ENCODE assay signal across 22 mouse cellular contexts in the genomic region with DNA sequence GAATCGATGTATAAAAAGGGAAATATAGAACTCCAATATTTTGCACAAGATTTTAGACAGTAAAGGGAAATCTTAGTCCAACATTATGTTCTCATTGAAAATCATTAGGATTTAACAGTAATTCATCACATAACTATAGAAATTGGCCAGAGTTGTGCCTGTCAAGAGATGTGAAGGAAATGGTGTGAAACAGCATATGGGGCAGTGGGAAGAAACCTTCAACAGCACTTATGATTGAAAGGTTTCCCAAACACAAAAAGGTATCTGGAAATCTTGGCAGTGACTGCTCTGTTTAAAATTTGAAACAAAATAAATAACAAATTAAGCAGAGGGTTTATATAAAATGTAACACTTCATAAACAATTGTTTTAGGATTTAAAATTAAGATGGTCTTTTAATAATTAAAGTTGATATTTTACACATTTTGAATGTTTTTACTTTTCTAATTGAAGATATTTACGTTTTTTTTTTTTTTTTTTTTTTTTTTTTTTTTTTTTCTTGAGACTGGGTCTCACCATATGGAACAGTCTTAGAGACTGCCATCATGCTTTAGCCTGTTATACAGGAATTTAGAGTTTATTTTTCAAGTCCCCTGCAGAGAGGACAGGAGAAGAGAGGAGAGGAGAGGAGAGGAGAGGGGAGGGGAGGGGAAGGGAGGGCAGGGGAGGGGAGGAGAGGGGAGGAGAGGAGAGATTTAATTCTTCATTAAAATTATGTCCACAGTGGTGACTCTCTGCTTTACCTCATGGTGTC.
"Had no signal": no experiment of that assay in that cellular context is flagged by ENCODE, and none has a peak within 500 bp of the region (broad histone marks: within the 10 kb centered on the region; RNA-seq: fewer than 3 reads in every experiment).

No protein-coding gene starts in this region.

- H3K4me3 ChIP-seq: layer of hippocampus, adult 2 months; limb, embryonic 12.5 days; limb, embryonic 15.5 days; midbrain, embryonic 12.5 days; midbrain, embryonic 15.5 days; neural tube, embryonic 12.5 days; neural tube, embryonic 15.5 days had no signal

- H3K27me3 ChIP-seq: limb, embryonic 12.5 days; limb, embryonic 15.5 days; midbrain, embryonic 12.5 days; midbrain, embryonic 15.5 days; neural tube, embryonic 12.5 days; neural tube, embryonic 15.5 days had no signal

- H3K36me3 ChIP-seq: limb, embryonic 12.5 days; limb, embryonic 15.5 days; midbrain, embryonic 12.5 days; midbrain, embryonic 15.5 days; neural tube, embryonic 12.5 days; neural tube, embryonic 15.5 days had no signal

- H3K9me3 ChIP-seq: limb, embryonic 12.5 days; limb, embryonic 15.5 days; midbrain, embryonic 12.5 days; midbrain, embryonic 15.5 days; neural tube, embryonic 12.5 days; neural tube, embryonic 15.5 days had no signal

- H3K9ac ChIP-seq: limb, embryonic 12.5 days; limb, embryonic 15.5 days; liver, embryonic 14.5 days; liver, postnatal 0 days; lung, embryonic 14.5 days; midbrain, embryonic 12.5 days; midbrain, embryonic 15.5 days; neural tube, embryonic 12.5 days; neural tube, embryonic 15.5 days had no signal

- H3K27ac ChIP-seq: kidney, postnatal 0 days; layer of hippocampus, adult 2 months; limb, embryonic 12.5 days; limb, embryonic 15.5 days; liver, embryonic 14.5 days; macrophage; midbrain, embryonic 12.5 days; midbrain, embryonic 15.5 days; neural tube, embryonic 12.5 days; neural tube, embryonic 15.5 days; stomach, postnatal 0 days had no signal

- H3K4me1 ChIP-seq: limb, embryonic 12.5 days; limb, embryonic 15.5 days; midbrain, embryonic 12.5 days; midbrain, embryonic 15.5 days; neural tube, embryonic 12.5 days; neural tube, embryonic 15.5 days had no signal

- ATAC-seq: liver, postnatal 0 days; lung, postnatal 0 days; midbrain, embryonic 15.5 days had no signal

- H3K4me2 ChIP-seq: limb, embryonic 12.5 days; limb, embryonic 15.5 days; liver, embryonic 11.5 days; lung, embryonic 14.5 days; midbrain, embryonic 12.5 days; midbrain, embryonic 15.5 days; neural tube, embryonic 12.5 days; neural tube, embryonic 15.5 days had no signal

- DNase-seq: kidney, postnatal 25 days; left cerebral cortex, postnatal 4 days; liver, postnatal 0 days; lung, embryonic 14.5 days; right cerebral cortex, postnatal 14 days; right cerebral cortex, postnatal 4 days; thymus, adult 2 months; thymus, postnatal 14 days; thymus, postnatal 4 days had no signal
